Mouse (Mus musculus): ENCODE measurements at regions not wholly inside any gene's neighbourhood (a gene's known extent, or its start where the extent isn't known, plus 50 kb on each side); places are given as distances from the start of the nearest gene placed in this dataset.
A peak's percentile ranks its signal among the peaks of the same experiment; 100 is the strongest.

DNA sequence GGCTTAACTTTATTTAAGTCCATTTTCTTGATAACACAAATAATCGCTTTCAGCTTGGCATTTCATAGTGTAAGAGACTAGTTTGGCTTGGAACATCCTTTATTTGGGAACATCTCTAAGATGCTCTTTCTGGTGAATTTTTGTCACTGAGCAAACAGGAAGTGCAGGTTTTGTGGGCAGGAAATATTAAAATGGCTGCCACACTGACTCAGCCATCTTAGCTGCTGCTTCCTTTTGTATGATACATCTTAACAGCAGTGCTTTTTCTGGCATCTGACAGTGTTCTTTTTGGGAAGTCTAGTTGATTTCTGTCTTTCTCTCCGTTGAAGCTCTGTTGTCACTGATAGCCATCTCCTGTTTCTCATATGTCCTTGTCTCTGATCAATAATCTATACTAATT is 329.4 kb upstream of the Tet2 start:
- no peak overlapping the region for H3K4me3 ChIP-seq (ENCODE audit: low read depth, low read length)
- TF ChIP-seq EP300 (IDR thresholded peaks at IDR 0.05; ENCODE audit: low read depth) (no peak), CTCF (IDR thresholded peaks at IDR 0.05; ENCODE audit: low read depth) (no peak)
- ATAC-seq: no peak
- DNase-seq: no peak
- 64% methylated on average over 2 of the region's 2 CpGs for WGBS (ENCODE audit: insufficient replicate concordance)
- H3K27me3 ChIP-seq (ENCODE audit: insufficient read depth, low read length): no peaks in the 10 kb centered on the region
- H3K9me3 ChIP-seq (ENCODE audit: low read length): no peaks in the 10 kb centered on the region
- no peak overlapping the region for H3K4me2 ChIP-seq (ENCODE audit: low read depth, low read length)
- H3K36me3 ChIP-seq (replicated peaks; ENCODE audit: insufficient read depth, low read length): no peaks in the 10 kb centered on the region
- H3K9ac ChIP-seq (replicated peaks): no peak overlapping the region
- H3K4me1 ChIP-seq (ENCODE audit: insufficient read depth): no peaks in the 10 kb centered on the region
- H3K27ac ChIP-seq (ENCODE audit: low read depth): no peak overlapping the region

DNA sequence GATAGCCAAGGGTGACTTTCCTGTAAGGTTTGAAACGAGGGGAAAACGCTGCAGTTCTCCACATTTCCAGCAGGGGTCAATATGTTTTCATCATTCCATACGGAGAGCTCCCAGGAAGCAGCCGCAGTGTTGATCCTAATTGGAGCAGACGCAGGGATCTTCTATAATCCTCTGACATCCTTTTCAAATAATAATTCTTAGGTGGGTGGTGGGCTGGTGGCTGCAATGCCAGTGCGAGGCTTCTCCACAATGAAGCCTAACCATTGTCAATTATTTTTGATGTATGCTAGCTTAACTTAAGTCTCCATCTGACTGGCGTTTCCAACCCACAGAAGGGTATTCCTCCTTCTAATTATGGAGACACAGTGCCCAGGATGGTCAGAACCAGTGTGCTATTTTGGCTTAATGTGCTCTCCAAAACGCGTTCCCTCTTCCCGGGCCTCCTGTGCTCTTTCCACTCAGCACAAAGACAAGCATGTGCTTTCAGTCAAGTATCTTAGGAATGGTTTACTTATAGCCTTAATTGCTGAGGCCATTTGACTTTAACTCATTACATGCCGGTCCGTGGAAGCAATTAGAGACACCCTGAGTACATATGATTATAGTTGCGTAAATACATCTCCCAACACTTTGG is 331.6 kb upstream of the Tet2 start:
- H3K4me3 ChIP-seq (ENCODE audit: low read depth, low read length): no peak overlapping the region
- no peaks in the 10 kb centered on the region for H3K4me1 ChIP-seq (ENCODE audit: insufficient read depth)
- WGBS (ENCODE audit: insufficient replicate concordance): 27% methylated on average over 13 of the region's 13 CpGs
- H3K9me3 ChIP-seq (ENCODE audit: low read length): no peaks in the 10 kb centered on the region
- no peak overlapping the region for H3K9ac ChIP-seq (replicated peaks)
- TF ChIP-seq CTCF (IDR thresholded peaks at IDR 0.05; ENCODE audit: low read depth) (peak; percentile 74), EP300 (IDR thresholded peaks at IDR 0.05; ENCODE audit: low read depth) (no peak)
- peak; percentile 58 for DNase-seq
- H3K27ac ChIP-seq (ENCODE audit: low read depth): no peak overlapping the region
- no peak overlapping the region for H3K4me2 ChIP-seq (ENCODE audit: low read depth, low read length)
- no peak for ATAC-seq
- no peaks in the 10 kb centered on the region for H3K27me3 ChIP-seq (ENCODE audit: insufficient read depth, low read length)
- no peaks in the 10 kb centered on the region for H3K36me3 ChIP-seq (replicated peaks; ENCODE audit: insufficient read depth, low read length)

DNA sequence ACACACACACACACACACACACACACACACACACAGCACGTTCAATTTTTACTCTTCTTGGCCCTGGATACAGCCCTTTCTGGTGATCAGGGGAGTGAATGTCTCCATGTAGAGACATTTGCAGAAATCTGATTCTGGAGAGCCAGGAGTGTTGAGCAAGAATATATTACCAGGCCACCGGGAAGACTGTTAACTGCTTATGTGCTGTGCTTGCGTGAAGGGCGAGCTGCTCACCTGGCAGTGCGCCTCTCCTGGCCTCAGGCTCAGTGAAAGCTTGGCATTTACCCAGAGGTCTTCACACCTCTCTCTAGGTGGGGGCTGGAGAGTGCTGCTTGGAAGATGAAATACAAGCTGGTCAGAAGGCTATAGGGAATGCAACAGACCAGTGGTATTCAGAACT is 332.4 kb upstream of the Tet2 start:
- Histone ChIP-seq H3K36me3 (replicated peaks; ENCODE audit: insufficient read depth, low read length) (no peaks in the 10 kb centered on the region), H3K27ac (ENCODE audit: low read depth) (no peak overlapping the region), H3K9ac (replicated peaks) (no peak overlapping the region), H3K9me3 (ENCODE audit: low read length) (no peaks in the 10 kb centered on the region), H3K27me3 (ENCODE audit: insufficient read depth, low read length) (no peaks in the 10 kb centered on the region), H3K4me2 (ENCODE audit: low read depth, low read length) (no peak overlapping the region), H3K4me1 (ENCODE audit: insufficient read depth) (no peaks in the 10 kb centered on the region), H3K4me3 (ENCODE audit: low read depth, low read length) (no peak overlapping the region)
- no peak for ATAC-seq
- TF ChIP-seq CTCF (IDR thresholded peaks at IDR 0.05; ENCODE audit: low read depth) (no peak), EP300 (IDR thresholded peaks at IDR 0.05; ENCODE audit: low read depth) (no peak)
- WGBS (ENCODE audit: insufficient replicate concordance): 53% methylated on average over 5 of the region's 5 CpGs
- no peak for DNase-seq

DNA sequence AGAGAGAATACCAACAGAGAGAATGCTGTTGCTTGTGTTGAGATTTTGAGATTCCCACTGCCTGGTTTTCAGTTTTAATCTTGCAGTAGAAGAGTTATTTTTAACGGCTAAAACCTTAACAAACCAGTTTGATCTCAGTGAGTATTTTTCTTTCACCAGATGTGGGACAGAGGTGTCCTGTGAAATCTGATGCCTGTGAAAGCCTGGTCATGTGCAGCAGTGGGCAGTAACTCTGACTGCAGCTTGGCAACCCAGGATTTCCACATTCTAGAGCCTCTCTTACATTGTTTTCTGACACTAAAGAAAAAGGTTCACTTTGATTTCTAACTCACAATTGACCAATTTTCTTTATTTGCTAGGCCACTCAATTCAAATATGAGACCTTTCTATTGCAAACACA is 335.7 kb upstream of the Tet2 start:
- ATAC-seq (no peak), DNase-seq (no peak)
- WGBS (ENCODE audit: insufficient replicate concordance): 35% methylated on average over 1 of the region's 1 CpGs
- Histone ChIP-seq H3K27ac (ENCODE audit: low read depth) (no peak overlapping the region), H3K36me3 (replicated peaks; ENCODE audit: insufficient read depth, low read length) (no peaks in the 10 kb centered on the region), H3K4me2 (ENCODE audit: low read depth, low read length) (no peak overlapping the region), H3K27me3 (ENCODE audit: insufficient read depth, low read length) (no peaks in the 10 kb centered on the region), H3K9ac (replicated peaks) (no peak overlapping the region), H3K4me1 (ENCODE audit: insufficient read depth) (no peaks in the 10 kb centered on the region), H3K4me3 (ENCODE audit: low read depth, low read length) (no peak overlapping the region), H3K9me3 (ENCODE audit: low read length) (no peaks in the 10 kb centered on the region)
- TF ChIP-seq CTCF (IDR thresholded peaks at IDR 0.05; ENCODE audit: low read depth): no peak
- TF ChIP-seq EP300 (IDR thresholded peaks at IDR 0.05; ENCODE audit: low read depth): no peak

DNA sequence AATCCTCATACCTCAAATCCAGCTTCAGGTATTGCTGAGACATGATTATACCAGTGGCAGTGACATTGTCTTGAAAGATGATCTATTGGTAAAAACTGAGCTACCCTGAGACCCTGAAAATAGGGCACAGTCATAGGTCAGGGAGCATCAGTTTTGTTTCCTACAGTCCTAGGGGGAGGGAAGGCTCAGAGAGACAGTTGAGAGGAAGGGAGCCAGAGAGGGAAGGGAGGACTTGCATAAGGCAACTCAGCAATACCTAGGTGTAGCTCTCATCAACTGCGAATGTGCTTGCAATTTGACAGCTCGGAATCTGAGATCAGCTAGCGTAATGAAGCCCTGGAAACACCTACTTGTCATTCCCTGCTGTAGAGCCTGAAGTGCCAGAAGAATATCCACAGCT is 334.4 kb upstream of the Cxxc4 start:
- Histone ChIP-seq H3K9ac (replicated peaks) (no peak overlapping the region), H3K9me3 (ENCODE audit: low read length) (no peaks in the 10 kb centered on the region), H3K4me2 (ENCODE audit: low read depth, low read length) (no peak overlapping the region), H3K27me3 (ENCODE audit: insufficient read depth, low read length) (no peaks in the 10 kb centered on the region), H3K4me3 (ENCODE audit: low read depth, low read length) (no peak overlapping the region), H3K4me1 (ENCODE audit: insufficient read depth) (no peaks in the 10 kb centered on the region), H3K36me3 (replicated peaks; ENCODE audit: insufficient read depth, low read length) (no peaks in the 10 kb centered on the region), H3K27ac (ENCODE audit: low read depth) (no peak overlapping the region)
- ATAC-seq (no peak), DNase-seq (no peak)
- TF ChIP-seq CTCF (IDR thresholded peaks at IDR 0.05; ENCODE audit: low read depth) (no peak), EP300 (IDR thresholded peaks at IDR 0.05; ENCODE audit: low read depth) (no peak)
- 73% methylated on average over 3 of the region's 3 CpGs for WGBS (ENCODE audit: insufficient replicate concordance)

DNA sequence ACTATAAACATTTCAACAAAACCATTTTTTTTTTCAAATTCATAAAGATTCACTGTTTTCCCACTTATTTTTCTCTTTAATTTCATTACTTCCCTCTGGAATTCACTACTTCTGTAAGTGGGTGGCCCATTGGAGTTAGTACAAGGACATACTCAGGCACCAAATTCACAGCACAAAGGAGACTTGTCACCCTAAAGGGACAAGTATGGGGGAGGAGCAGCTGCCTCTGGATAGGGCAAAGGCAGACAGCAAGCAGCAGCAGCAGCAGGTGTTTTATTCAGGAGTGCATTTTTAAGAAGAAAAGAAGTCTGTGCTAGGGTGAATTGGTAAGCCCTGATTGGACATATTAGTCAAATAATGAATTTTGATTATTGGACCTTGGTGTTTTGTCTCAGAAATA is 314.1 kb upstream of the Cxxc4 start:
- Histone ChIP-seq H3K9ac (replicated peaks) (no peak overlapping the region), H3K36me3 (replicated peaks; ENCODE audit: insufficient read depth, low read length) (no peaks in the 10 kb centered on the region), H3K27ac (ENCODE audit: low read depth) (no peak overlapping the region), H3K4me1 (ENCODE audit: insufficient read depth) (no peaks in the 10 kb centered on the region), H3K4me3 (ENCODE audit: low read depth, low read length) (no peak overlapping the region), H3K4me2 (ENCODE audit: low read depth, low read length) (no peak overlapping the region), H3K9me3 (ENCODE audit: low read length) (no peaks in the 10 kb centered on the region), H3K27me3 (ENCODE audit: insufficient read depth, low read length) (no peaks in the 10 kb centered on the region)
- no peak for DNase-seq
- no peak for TF ChIP-seq EP300 (IDR thresholded peaks at IDR 0.05; ENCODE audit: low read depth)
- no peak for TF ChIP-seq CTCF (IDR thresholded peaks at IDR 0.05; ENCODE audit: low read depth)
- no peak for ATAC-seq

DNA sequence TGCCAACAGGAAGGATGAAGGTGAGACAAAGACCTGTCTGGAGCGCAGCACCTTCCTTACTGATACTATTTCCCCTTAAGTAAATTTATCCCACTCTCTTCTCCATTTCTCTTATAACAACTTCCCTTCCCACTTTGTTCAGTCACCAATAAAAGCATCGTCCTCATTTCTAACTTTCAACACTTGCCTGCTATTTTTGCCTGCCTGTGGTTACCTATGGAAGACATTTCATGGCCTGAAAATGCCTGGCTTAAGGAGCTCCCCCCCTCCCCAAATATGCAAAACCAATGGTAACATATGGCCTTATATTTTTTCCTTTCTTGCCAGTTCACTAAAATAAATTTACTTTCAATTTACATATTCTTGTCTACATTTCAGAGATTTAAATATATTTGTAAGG is 271.0 kb upstream of the Cxxc4 start:
- Histone ChIP-seq H3K27me3 (ENCODE audit: insufficient read depth, low read length) (no peaks in the 10 kb centered on the region), H3K27ac (ENCODE audit: low read depth) (no peak overlapping the region), H3K4me1 (ENCODE audit: insufficient read depth) (no peaks in the 10 kb centered on the region), H3K9ac (replicated peaks) (no peak overlapping the region), H3K4me2 (ENCODE audit: low read depth, low read length) (no peak overlapping the region), H3K9me3 (ENCODE audit: low read length) (no peaks in the 10 kb centered on the region), H3K36me3 (replicated peaks; ENCODE audit: insufficient read depth, low read length) (no peaks in the 10 kb centered on the region), H3K4me3 (ENCODE audit: low read depth, low read length) (no peak overlapping the region)
- ATAC-seq (no peak), DNase-seq (no peak)
- TF ChIP-seq CTCF (IDR thresholded peaks at IDR 0.05; ENCODE audit: low read depth): no peak
- no peak for TF ChIP-seq EP300 (IDR thresholded peaks at IDR 0.05; ENCODE audit: low read depth)
- WGBS (ENCODE audit: insufficient replicate concordance): 64% methylated on average over 2 of the region's 2 CpGs

All from liver, postnatal 0 days (tissue).